Mouse (Mus musculus) neural tube, embryonic 14.5 days (tissue): ENCODE data around the gene Calm5. TPM values are rescaled to one million over a fixed set of nuclear protein-coding genes. Genes with fewer than 3 reads are reported as not detected.

ENCODE experiments used
- ATAC-seq: fragments of 200-750 bp; cut with Nextera tagmentation; 2 replicates; pipeline ENCODE4 v1.8.0; 2017; ENCODE audit warnings: low read depth, mild to moderate bottlenecking, moderate TSS enrichment, moderate library complexity
- H3K27ac ChIP-seq: fragments of 300-500 bp; sonication (generic); 2 replicates; pipeline ENCODE4 v1.5.1; 2014; ENCODE audit warnings: low read depth, mild to moderate bottlenecking, control low read depth, low read length, moderate library complexity, mixed read lengths
- H3K27me3 ChIP-seq: fragments of 300-500 bp; sonication (generic); 2 replicates; pipeline ENCODE4 v1.6.1; 2014; ENCODE audit warnings: low read length; ENCODE audit not compliant: control insufficient read depth, insufficient read depth
- H3K36me3 ChIP-seq: fragments of 300-500 bp; sonication (generic); 2 replicates; pipeline ENCODE4 v1.6.1; 2014; ENCODE audit warnings: low read length, mixed read lengths; ENCODE audit not compliant: control insufficient read depth, insufficient read depth
- H3K4me1 ChIP-seq: fragments of 300-500 bp; sonication (generic); 2 replicates; pipeline ENCODE4 v1.6.1; 2014; ENCODE audit warnings: low read length; ENCODE audit not compliant: control insufficient read depth, insufficient read depth
- H3K4me2 ChIP-seq: fragments of 300-500 bp; sonication (generic); 2 replicates; pipeline ENCODE4 v1.6.1; 2014; ENCODE audit warnings: mild to moderate bottlenecking, low read depth, low read length, control low read depth
- H3K4me3 ChIP-seq: fragments of 300-500 bp; sonication (generic); 2 replicates; pipeline ENCODE4 v1.5.1; 2014; ENCODE audit warnings: low read depth, low read length, control low read depth, mixed read lengths
- H3K9ac ChIP-seq: fragments of 300-500 bp; sonication (generic); replicated peaks from 2 replicates; pipeline ENCODE4 v1.6.1; 2014; ENCODE audit warnings: low read depth, mild to moderate bottlenecking, control low read depth, low read length, mixed read lengths
- H3K9me3 ChIP-seq: fragments of 300-500 bp; sonication (generic); 2 replicates; pipeline ENCODE4 v1.6.1; 2016; ENCODE audit warnings: low read length; ENCODE audit not compliant: control insufficient read depth
- whole genome bisulfite sequencing: fragments of 180-500 bp; shearing (Covaris S2); extraction: QIAGEN DNeasy Blood & Tissue Kit; methylation state at CpG from one replicate; pipeline ENCODE4 v1.1.7; 2014; 5-methylcytosine and 5-hydroxymethylcytosine counted together
- polyA plus RNA-seq: library from polyadenylated mRNA; unstranded; fragments of >200 nt; fragmentation: Nextera tagmentation; extraction: Ambion mirVana; gene quantifications from 2 replicates; pipeline ENCODE4 v1.2.1, GENCODE M21; 2014

Calm5 gene
- polyA plus RNA-seq, 1 experiment from 2014 or later, result not detected

- ATAC-seq, result no peak
- Histone ChIP-seq H3K27me3 (no peaks in the 10 kb centered on the region), H3K36me3 (no peaks in the 10 kb centered on the region), H3K27ac (no peak overlapping the region), H3K4me3 (no peak overlapping the region), H3K9ac (no peak overlapping the region), H3K9me3 (no peaks in the 10 kb centered on the region), H3K4me1 (no peaks in the 10 kb centered on the region), H3K4me2 (no peak overlapping the region)
- WGBS, result 68% methylated on average over 4 of the region's 4 CpGs
Measured at GRCm38 (mm10) chr13:3877679-3878220, 23.8 kb downstream of the Calm5 start.

GRCm38 (mm10) chr13:3886663-3887062, 32.7 kb downstream of the Calm5 start:
- no peaks in the 10 kb centered on the region for H3K27me3 ChIP-seq
- no peak for ATAC-seq
- H3K4me3 ChIP-seq, result no peak overlapping the region
- H3K36me3 ChIP-seq, result peaks cover 5% of the 10 kb centered on the region; the same call in 1 of the 2 replicates
- H3K9me3 ChIP-seq, result no peaks in the 10 kb centered on the region
- 96% methylated on average over 7 of the region's 7 CpGs for whole genome bisulfite sequencing
- H3K9ac ChIP-seq, result no peak overlapping the region
- H3K4me1 ChIP-seq, result no peaks in the 10 kb centered on the region
- no peak overlapping the region for H3K4me2 ChIP-seq
- H3K27ac ChIP-seq, result no peak overlapping the region

DNA sequence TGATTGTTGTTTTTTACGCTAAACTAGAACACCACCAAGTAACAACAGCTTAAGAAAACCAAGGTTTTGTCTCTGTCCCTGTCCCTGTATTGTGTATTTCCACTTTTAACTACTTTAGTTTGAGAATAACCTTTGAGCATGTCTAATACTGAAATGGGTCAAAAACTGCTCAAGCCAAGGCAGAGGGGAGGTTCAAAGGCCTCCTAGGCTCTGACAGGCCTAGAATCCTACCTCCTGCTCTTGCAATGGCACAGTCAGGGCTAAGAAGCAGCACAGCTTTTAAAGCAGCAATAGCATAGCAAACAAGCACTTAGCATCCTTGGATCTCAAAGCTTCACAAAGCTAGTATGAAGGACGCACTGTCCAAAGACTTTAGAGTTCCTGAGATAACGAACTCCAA, 35.1 kb downstream of the Calm5 start:
- Histone ChIP-seq H3K9ac (no peak overlapping the region), H3K27me3 (no peaks in the 10 kb centered on the region), H3K9me3 (no peaks in the 10 kb centered on the region), H3K4me3 (no peak overlapping the region), H3K27ac (no peak overlapping the region), H3K4me1 (no peaks in the 10 kb centered on the region), H3K36me3 (peaks cover 5% of the 10 kb centered on the region; the same call in 1 of the 2 replicates), H3K4me2 (no peak overlapping the region)
- no peak for ATAC-seq
- 92% methylated on average over 3 of the region's 3 CpGs for WGBS

DNA sequence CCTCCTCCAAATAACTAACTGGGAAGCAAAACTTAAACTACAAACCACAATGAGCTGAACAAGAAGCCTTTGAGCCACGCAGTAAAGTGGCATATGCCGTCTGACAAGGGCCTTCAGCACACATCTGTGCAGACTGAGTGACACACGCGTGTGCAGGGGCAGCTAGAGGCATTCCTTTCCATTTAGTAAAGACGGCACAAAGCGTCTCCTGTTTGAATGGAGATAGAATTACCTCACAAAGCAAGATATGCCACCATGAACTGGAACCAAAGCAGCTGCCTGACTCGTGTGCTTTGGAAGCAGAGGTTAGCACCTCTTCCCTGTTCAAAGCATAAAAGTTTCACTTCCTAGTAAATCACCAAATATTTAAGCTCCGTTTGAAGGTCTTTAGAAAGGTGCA, 36.1 kb downstream of the Calm5 start:
- Histone ChIP-seq H3K4me1 (no peaks in the 10 kb centered on the region), H3K27ac (no peak overlapping the region), H3K9ac (no peak overlapping the region), H3K4me2 (no peak overlapping the region), H3K4me3 (no peak overlapping the region), H3K27me3 (no peaks in the 10 kb centered on the region), H3K36me3 (peaks cover 5% of the 10 kb centered on the region; the same call in 1 of the 2 replicates), H3K9me3 (no peaks in the 10 kb centered on the region)
- WGBS, result 17% methylated on average over 8 of the region's 8 CpGs
- no peak for ATAC-seq

DNA sequence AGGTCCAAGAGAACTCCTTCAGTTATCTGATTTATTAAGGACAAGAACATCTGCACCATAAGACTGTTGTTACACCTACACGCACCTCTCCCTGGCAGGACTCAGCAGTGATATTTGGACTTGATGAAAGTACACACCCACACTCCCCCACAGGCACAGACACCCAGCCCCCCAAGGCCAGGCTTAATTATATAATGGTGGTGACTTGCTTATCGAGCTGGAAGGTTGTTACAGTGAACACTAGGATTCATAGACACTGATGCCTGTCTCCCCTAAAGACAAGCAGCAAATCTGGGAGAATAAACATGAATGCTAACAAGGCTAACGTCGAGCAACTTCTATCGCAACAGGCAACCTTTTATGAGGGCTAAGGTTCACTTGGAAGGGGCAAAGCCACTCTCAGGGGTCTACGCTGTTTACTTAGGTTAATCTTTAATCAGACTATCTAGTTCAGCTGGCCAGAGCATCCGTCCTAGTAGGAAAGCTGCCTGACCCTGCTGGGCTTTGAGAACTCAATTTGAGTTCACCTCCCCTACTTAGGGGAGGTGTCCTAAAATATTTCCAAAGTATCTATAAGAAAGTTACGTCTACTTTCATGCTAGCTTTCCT, 37.6 kb downstream of the Calm5 start:
- Histone ChIP-seq H3K4me3 (no peak overlapping the region; the same call in 1 of the 2 replicates), H3K4me2 (no peak overlapping the region), H3K4me1 (no peaks in the 10 kb centered on the region), H3K9ac (no peak overlapping the region), H3K27me3 (no peaks in the 10 kb centered on the region), H3K36me3 (peaks cover 5% of the 10 kb centered on the region; the same call in 1 of the 2 replicates), H3K27ac (no peak overlapping the region), H3K9me3 (no peaks in the 10 kb centered on the region)
- ATAC-seq, result no peak
- WGBS, result 45% methylated on average over 8 of the region's 8 CpGs

- ATAC-seq, result no peak
- H3K4me2 ChIP-seq, result peak overlapping the region; percentile 80
- no peaks in the 10 kb centered on the region for H3K9me3 ChIP-seq
- no peaks in the 10 kb centered on the region for H3K27me3 ChIP-seq
- peak overlapping the region; percentile 41; the same call in 1 of the 2 replicates for H3K4me3 ChIP-seq
- H3K36me3 ChIP-seq, result no peaks in the 10 kb centered on the region
- H3K27ac ChIP-seq, result no peak overlapping the region
- WGBS, result 30% methylated on average over 7 of the region's 7 CpGs
- H3K4me1 ChIP-seq, result no peaks in the 10 kb centered on the region
- H3K9ac ChIP-seq, result no peak overlapping the region; the same call in 1 of the 2 replicates
Measured at GRCm38 (mm10) chr13:3892601-3893000, 38.6 kb downstream of the Calm5 start.

DNA sequence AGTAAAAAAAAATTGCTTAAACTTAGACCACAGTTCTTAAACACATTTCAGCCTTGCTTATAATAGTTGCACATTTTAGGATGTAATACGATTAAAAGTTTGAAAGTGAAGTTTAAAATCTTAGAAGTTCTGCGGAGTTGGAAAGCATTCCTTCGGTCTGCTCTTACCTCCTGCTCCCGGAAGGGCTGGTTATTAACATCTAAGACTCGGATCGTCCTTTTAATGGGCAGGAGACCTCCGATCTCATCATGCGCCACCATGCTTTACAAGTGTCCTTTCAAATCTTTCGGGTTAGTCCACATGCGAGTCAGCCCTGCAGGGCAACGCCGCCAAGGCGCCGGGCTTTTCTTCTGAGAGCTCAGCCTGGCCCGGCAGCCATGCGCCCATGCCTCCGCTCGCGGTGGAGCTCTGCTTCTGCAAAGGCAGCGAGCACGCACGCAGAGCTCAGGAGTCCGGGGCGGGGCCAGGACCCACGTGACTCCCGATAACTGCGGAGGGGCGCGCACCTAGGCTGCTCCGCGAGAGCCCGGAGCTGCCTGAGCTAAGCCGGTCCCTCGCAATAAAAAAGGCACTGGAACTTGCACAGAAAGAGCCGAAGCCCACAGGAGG, 39.3 kb downstream of the Calm5 start:
- Histone ChIP-seq H3K4me3 (peak overlapping the region; percentile 41), H3K9ac (peak overlapping the region; percentile 50; the same call in 1 of the 2 replicates), H3K4me1 (no peaks in the 10 kb centered on the region), H3K27me3 (no peaks in the 10 kb centered on the region), H3K27ac (no peak overlapping the region), H3K36me3 (no peaks in the 10 kb centered on the region), H3K9me3 (no peaks in the 10 kb centered on the region), H3K4me2 (peak overlapping the region; percentile 80)
- WGBS, result under 1% methylated on average over 35 of the region's 35 CpGs
- ATAC-seq, result peak; percentile 99

GRCm38 (mm10) chr13:3894549-3894948, 40.6 kb downstream of the Calm5 start:
- Histone ChIP-seq H3K27ac (no peak overlapping the region), H3K4me2 (no peak overlapping the region), H3K27me3 (no peaks in the 10 kb centered on the region), H3K9ac (no peak overlapping the region), H3K4me1 (no peaks in the 10 kb centered on the region), H3K4me3 (no peak overlapping the region), H3K9me3 (no peaks in the 10 kb centered on the region), H3K36me3 (no peaks in the 10 kb centered on the region)
- no peak for ATAC-seq
- WGBS, result 78% methylated on average over 8 of the region's 8 CpGs

DNA sequence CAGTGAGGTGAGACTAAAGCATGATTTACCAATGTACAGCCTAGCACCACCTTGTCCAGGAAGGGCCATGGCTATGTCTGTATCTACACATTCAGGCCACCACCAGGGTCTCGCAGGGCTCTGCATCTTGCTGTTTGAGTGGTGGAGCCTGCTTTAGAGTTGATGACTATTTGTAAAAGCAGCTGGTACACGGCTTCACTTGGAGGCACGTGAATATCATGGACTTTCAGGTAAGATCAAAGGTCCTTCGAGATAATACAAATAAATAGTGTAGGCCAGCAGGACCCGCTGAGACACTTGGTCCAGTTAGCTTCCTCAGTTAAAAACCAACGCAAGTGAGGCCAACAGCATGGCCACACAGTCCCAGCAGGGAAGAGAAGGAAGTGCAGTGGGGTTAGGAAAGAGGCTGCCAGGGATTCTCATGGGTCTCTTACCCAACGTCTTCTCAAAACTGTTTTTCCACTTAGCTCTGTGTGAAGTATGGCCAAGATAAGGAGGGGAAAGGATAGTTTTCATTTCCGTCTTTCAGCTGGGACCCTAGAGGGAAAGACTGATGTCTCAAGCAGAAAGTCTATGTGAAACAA, 41.5 kb downstream of the Calm5 start:
- Histone ChIP-seq H3K36me3 (no peaks in the 10 kb centered on the region), H3K4me3 (no peak overlapping the region), H3K9me3 (no peaks in the 10 kb centered on the region), H3K27ac (no peak overlapping the region), H3K9ac (no peak overlapping the region), H3K4me1 (no peaks in the 10 kb centered on the region), H3K27me3 (no peaks in the 10 kb centered on the region), H3K4me2 (no peak overlapping the region)
- ATAC-seq, result no peak
- 87% methylated on average over 8 of the region's 8 CpGs for WGBS
